Mouse (Mus musculus): ENCODE results near the gene Gusb. TPM values are rescaled to one million over a fixed set of nuclear protein-coding genes. Genes with fewer than 3 reads are reported as not detected.
A peak's percentile ranks its signal among the peaks of the same experiment; 100 is the strongest.

Gusb gene
- polyA plus RNA-seq, 1 experiment: 11.9 TPM

- no peaks in the 10 kb centered on the region for H3K27me3 ChIP-seq (ENCODE audit: control insufficient read depth, insufficient read depth, low read length)
- H3K4me1 ChIP-seq (ENCODE audit: control insufficient read depth, insufficient read depth, insufficient read length, low read length): no peaks in the 10 kb centered on the region; the same call in 1 of the 2 replicates
- TF ChIP-seq CTCF (IDR thresholded peaks at IDR 0.05; ENCODE audit: extremely low read depth, insufficient read length, insufficient replicate concordance, low read depth, low read length): no peak
- TF ChIP-seq POLR2A (IDR thresholded peaks at IDR 0.05; ENCODE audit: low read depth, low read length): no peak
- 77% methylated on average over 6 of the region's 6 CpGs for whole genome bisulfite sequencing
- H3K36me3 ChIP-seq (ENCODE audit: control insufficient read depth, insufficient read depth, low read length): peaks cover 13% of the 10 kb centered on the region
- H3K4me3 ChIP-seq (ENCODE audit: low read depth, low read length): no peak overlapping the region
- H3K27ac ChIP-seq (ENCODE audit: insufficient read depth, low read depth, low read length): no peak overlapping the region
Measured at GRCm38 (mm10) chr5:130008034-130008590, 5.3 kb upstream of the Gusb start.

DNA sequence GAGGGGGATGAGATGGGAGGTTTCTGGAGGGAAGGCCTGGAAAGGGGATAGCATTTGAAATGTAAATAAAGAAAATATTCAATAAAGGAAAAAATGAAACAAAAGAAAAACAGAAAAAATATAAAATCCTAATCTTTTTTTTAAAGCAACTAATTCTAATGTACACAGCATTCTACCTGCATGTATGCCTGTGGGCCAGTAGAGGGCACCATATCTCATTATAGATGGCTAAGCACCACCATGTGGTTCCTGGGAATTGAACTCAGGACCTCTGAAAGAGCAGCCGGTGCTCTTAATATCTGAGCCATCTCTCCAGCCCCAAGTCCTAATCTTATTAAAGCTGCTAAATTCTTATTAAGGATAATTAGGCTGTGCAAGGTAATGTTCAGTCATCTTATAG lies 4.5 kb upstream of the Gusb start:
- 88% methylated on average over 1 of the region's 1 CpGs for WGBS
- H3K27me3 ChIP-seq (ENCODE audit: control insufficient read depth, insufficient read depth, low read length): no peaks in the 10 kb centered on the region
- TF ChIP-seq POLR2A (IDR thresholded peaks at IDR 0.05; ENCODE audit: low read depth, low read length): no peak
- peak; percentile 23; the same call in 1 of the 2 replicates for TF ChIP-seq CTCF (IDR thresholded peaks at IDR 0.05; ENCODE audit: extremely low read depth, insufficient read length, insufficient replicate concordance, low read depth, low read length)
- no peak overlapping the region for H3K27ac ChIP-seq (ENCODE audit: insufficient read depth, low read depth, low read length)
- H3K4me3 ChIP-seq (ENCODE audit: low read depth, low read length): no peak overlapping the region
- peaks cover 9% of the 10 kb centered on the region; the same call in 1 of the 2 replicates for H3K36me3 ChIP-seq (ENCODE audit: control insufficient read depth, insufficient read depth, low read length)
- H3K4me1 ChIP-seq (ENCODE audit: control insufficient read depth, insufficient read depth, insufficient read length, low read length): no peaks in the 10 kb centered on the region; the same call in 1 of the 2 replicates

- H3K4me3 ChIP-seq (ENCODE audit: low read depth, low read length): no peak overlapping the region
- H3K4me1 ChIP-seq (ENCODE audit: control insufficient read depth, insufficient read depth, insufficient read length, low read length): peaks cover 8% of the 10 kb centered on the region
- peak overlapping the region; percentile 67; the same call in 1 of the 2 replicates for H3K27ac ChIP-seq (ENCODE audit: insufficient read depth, low read depth, low read length)
- H3K27me3 ChIP-seq (ENCODE audit: control insufficient read depth, insufficient read depth, low read length): no peaks in the 10 kb centered on the region
- TF ChIP-seq CTCF (IDR thresholded peaks at IDR 0.05; ENCODE audit: extremely low read depth, insufficient read length, insufficient replicate concordance, low read depth, low read length): no peak
- TF ChIP-seq POLR2A (IDR thresholded peaks at IDR 0.05; ENCODE audit: low read depth, low read length): no peak
- no peaks in the 10 kb centered on the region; the same call in 1 of the 2 replicates for H3K36me3 ChIP-seq (ENCODE audit: control insufficient read depth, insufficient read depth, low read length)
- 56% methylated on average over 7 of the region's 7 CpGs for WGBS
Measured at GRCm38 (mm10) chr5:130003229-130003628, 380 bp upstream of the Gusb start.

DNA sequence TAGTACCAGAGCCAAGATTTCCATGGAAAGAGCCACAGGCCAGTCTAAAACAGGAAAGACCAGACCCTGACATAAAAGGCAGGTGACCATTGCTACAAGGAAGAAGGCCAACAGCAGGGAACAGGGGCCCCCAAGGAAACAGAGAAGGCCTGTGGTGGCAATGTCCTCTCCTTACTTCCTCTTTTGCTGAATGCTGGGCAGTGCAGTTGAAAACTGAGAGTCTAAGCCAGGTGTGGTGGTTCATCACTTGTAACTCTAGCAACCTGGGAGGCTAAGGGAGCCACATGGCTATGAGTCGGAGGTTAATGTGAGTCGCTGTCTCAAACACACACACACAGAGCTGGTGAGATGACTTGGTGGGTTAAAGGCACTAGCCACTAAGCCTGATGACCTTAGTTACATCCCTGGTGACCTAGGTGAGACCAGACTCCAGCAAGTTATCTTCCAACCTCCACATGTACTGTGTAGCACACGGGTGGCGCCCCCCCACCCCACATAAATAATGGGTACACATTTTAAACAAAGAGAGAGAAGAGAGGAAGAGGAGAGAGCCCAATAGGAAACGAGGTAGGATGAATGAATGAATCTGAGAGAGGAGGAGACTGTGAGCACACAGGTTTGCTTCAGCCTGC lies 1.4 kb downstream of the Gusb start:
- no peaks in the 10 kb centered on the region for H3K27me3 ChIP-seq (ENCODE audit: control insufficient read depth, insufficient read depth, low read length)
- WGBS: 30% methylated on average over 5 of the region's 5 CpGs
- peak overlapping the region; percentile 90 for H3K4me3 ChIP-seq (ENCODE audit: low read depth, low read length)
- no peaks in the 10 kb centered on the region; the same call in none of the 2 replicates for H3K36me3 ChIP-seq (ENCODE audit: control insufficient read depth, insufficient read depth, low read length)
- H3K4me1 ChIP-seq (ENCODE audit: control insufficient read depth, insufficient read depth, insufficient read length, low read length): peaks cover 8% of the 10 kb centered on the region
- TF ChIP-seq CTCF (IDR thresholded peaks at IDR 0.05; ENCODE audit: extremely low read depth, insufficient read length, insufficient replicate concordance, low read depth, low read length) (no peak), POLR2A (IDR thresholded peaks at IDR 0.05; ENCODE audit: low read depth, low read length) (no peak)
- H3K27ac ChIP-seq (ENCODE audit: insufficient read depth, low read depth, low read length): peak overlapping the region; percentile 32; the same call in 1 of the 2 replicates

- Histone ChIP-seq H3K4me3 (ENCODE audit: low read depth, low read length) (no peak overlapping the region), H3K27ac (ENCODE audit: insufficient read depth, low read depth, low read length) (0 out of 2 replicates have a peak overlapping the region, but pooled peaks have one; percentile 32), H3K27me3 (ENCODE audit: control insufficient read depth, insufficient read depth, low read length) (no peaks in the 10 kb centered on the region), H3K36me3 (ENCODE audit: control insufficient read depth, insufficient read depth, low read length) (peaks cover 1% of the 10 kb centered on the region), H3K4me1 (ENCODE audit: control insufficient read depth, insufficient read depth, insufficient read length, low read length) (peaks cover 8% of the 10 kb centered on the region)
- WGBS: 54% methylated on average over 12 of the region's 12 CpGs
- TF ChIP-seq POLR2A (IDR thresholded peaks at IDR 0.05; ENCODE audit: low read depth, low read length): no peak
- TF ChIP-seq CTCF (IDR thresholded peaks at IDR 0.05; ENCODE audit: extremely low read depth, insufficient read length, insufficient replicate concordance, low read depth, low read length): no peak
Measured at GRCm38 (mm10) chr5:130000735-130001134, 2.1 kb downstream of the Gusb start.

DNA sequence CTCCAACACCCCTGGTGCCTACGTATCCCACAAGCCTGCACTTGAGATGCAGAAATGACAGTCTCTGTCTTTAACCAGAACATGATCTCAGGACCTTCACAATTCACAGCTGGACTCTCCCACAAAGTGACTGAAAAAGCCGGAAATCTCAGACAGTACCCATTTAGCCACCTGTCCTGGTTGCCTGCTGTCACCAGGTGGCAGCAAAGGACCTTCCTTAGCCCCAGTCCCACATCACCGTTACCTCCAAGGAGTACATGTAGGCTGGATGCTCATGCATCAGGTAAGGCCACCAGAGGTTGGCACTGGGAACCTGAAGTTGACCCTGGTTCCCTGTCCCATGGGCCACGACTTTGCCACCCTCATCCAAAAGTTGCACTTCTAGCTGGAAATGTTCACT lies 3.8 kb downstream of the Gusb start:
- no peak overlapping the region for H3K27ac ChIP-seq (ENCODE audit: insufficient read depth, low read depth, low read length)
- no peak overlapping the region for H3K4me3 ChIP-seq (ENCODE audit: low read depth, low read length)
- TF ChIP-seq CTCF (IDR thresholded peaks at IDR 0.05; ENCODE audit: extremely low read depth, insufficient read length, insufficient replicate concordance, low read depth, low read length) (peak; percentile 84; the same call in 1 of the 2 replicates), POLR2A (IDR thresholded peaks at IDR 0.05; ENCODE audit: low read depth, low read length) (no peak)
- peaks cover 8% of the 10 kb centered on the region for H3K4me1 ChIP-seq (ENCODE audit: control insufficient read depth, insufficient read depth, insufficient read length, low read length)
- peaks cover 3% of the 10 kb centered on the region for H3K36me3 ChIP-seq (ENCODE audit: control insufficient read depth, insufficient read depth, low read length)
- WGBS: 30% methylated on average over 4 of the region's 4 CpGs
- no peaks in the 10 kb centered on the region for H3K27me3 ChIP-seq (ENCODE audit: control insufficient read depth, insufficient read depth, low read length)

DNA sequence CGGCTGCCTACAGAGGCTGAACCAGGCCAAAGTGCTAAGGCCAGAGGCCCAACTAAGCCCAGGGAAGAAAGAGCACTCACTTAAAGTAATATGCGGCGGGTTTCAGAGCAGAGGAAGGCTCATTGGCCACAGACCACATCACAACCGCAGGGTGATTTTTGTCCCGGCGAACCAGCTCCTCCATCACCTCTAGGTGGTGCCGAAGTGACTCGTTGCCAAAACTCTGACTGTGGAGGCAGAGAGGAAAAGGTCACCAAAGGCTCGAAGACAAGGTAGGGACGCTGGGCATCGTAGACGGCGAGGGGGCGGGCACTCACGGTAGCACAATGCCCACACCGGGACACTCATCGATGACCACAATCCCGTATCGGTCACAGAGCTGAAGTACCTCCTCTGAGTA lies 5.1 kb downstream of the Gusb start:
- TF ChIP-seq POLR2A (IDR thresholded peaks at IDR 0.05; ENCODE audit: low read depth, low read length) (no peak), CTCF (IDR thresholded peaks at IDR 0.05; ENCODE audit: extremely low read depth, insufficient read length, insufficient replicate concordance, low read depth, low read length) (0 out of 2 replicates have a peak, but pooled peaks have one; percentile 8)
- 78% methylated on average over 19 of the region's 19 CpGs for WGBS
- Histone ChIP-seq H3K36me3 (ENCODE audit: control insufficient read depth, insufficient read depth, low read length) (peaks cover 3% of the 10 kb centered on the region), H3K27me3 (ENCODE audit: control insufficient read depth, insufficient read depth, low read length) (no peaks in the 10 kb centered on the region), H3K4me3 (ENCODE audit: low read depth, low read length) (no peak overlapping the region), H3K27ac (ENCODE audit: insufficient read depth, low read depth, low read length) (no peak overlapping the region), H3K4me1 (ENCODE audit: control insufficient read depth, insufficient read depth, insufficient read length, low read length) (peaks cover 8% of the 10 kb centered on the region)

All from small intestine, adult 2 months (tissue).